Mouse (Mus musculus) CH12.LX (cell line): ENCODE data around the gene Snrpd2. TPM values are rescaled to one million over a fixed set of nuclear protein-coding genes. Genes with fewer than 3 reads are reported as not detected.

Experiments used
- DNase-seq: peaks from one replicate; pipeline ENCODE4 v3.0.0-alpha.2; 2013; ENCODE audit errors: extremely low read depth
- H3K27ac ChIP-seq: 2 replicates; pipeline ENCODE4 v1.5.1; 2012; ENCODE audit warnings: low read depth, mild to moderate bottlenecking, control low read depth, moderate library complexity; ENCODE audit not compliant: insufficient read depth
- H3K27me3 ChIP-seq: replicated peaks from 2 replicates; pipeline ENCODE3; 2012; ENCODE audit warnings: inconsistent platforms
- H3K36me3 ChIP-seq, 2 experiments: replicated peaks in 1 of 2; 2 replicates each; pipeline versions ENCODE3 to v1.6.1; 2012; ENCODE audit warnings: inconsistent platforms in 1 of 2, low read length in 1 of 2, mild to moderate bottlenecking in 1 of 2, mixed read lengths in 1 of 2, moderate library complexity in 1 of 2; ENCODE audit not compliant: control insufficient read depth in 1 of 2, insufficient read depth in 1 of 2
- H3K4me1 ChIP-seq, 2 experiments: 2 replicates each; pipeline ENCODE4 v1.6.1; 2012; ENCODE audit warnings: inconsistent platforms in 1 of 2, moderate library complexity in 1 of 2; ENCODE audit not compliant: insufficient read depth in 2 of 2, control insufficient read depth in 1 of 2
- H3K4me2 ChIP-seq: 2 replicates; pipeline ENCODE4 v1.6.1; 2012; ENCODE audit warnings: low read depth, mild to moderate bottlenecking, control low read depth; ENCODE audit not compliant: poor library complexity, insufficient read depth, severe bottlenecking
- H3K4me3 ChIP-seq, 3 experiments: fragments of 150-350 bp in 1 of 3; sonication (generic) in 1 of 3; replicated peaks in 1 of 3; 2 replicates each; pipeline versions ENCODE3 to v1.5.1; 2011 to 2012; ENCODE audit warnings: low read depth in 2 of 3, low read length in 2 of 3, mild to moderate bottlenecking in 2 of 3, moderate library complexity in 2 of 3, control low read depth in 1 of 3, improper control_type of control experiment in 1 of 3, inconsistent platforms in 1 of 3, mixed read lengths in 1 of 3; ENCODE audit not compliant: poor library complexity in 1 of 3
- H3K79me2 ChIP-seq: replicated peaks from 2 replicates; pipeline ENCODE4 v1.6.1; 2012; ENCODE audit warnings: mild to moderate bottlenecking, moderate library complexity; ENCODE audit not compliant: control insufficient read depth, poor library complexity, insufficient read depth, severe bottlenecking; ENCODE audit errors: extremely low read depth
- H3K9ac ChIP-seq: 2 replicates; pipeline ENCODE4 v1.6.1; 2012; ENCODE audit warnings: low read depth, mild to moderate bottlenecking, control low read depth, moderate library complexity; ENCODE audit not compliant: insufficient read depth
- H3K9me3 ChIP-seq: replicated peaks from 2 replicates; pipeline ENCODE3; 2012; ENCODE audit warnings: low read length, inconsistent platforms, mixed read lengths
- BHLHE40 ChIP-seq: IDR thresholded peaks from 2 replicates; pipeline ENCODE4 v1.6.1; 2011; ENCODE audit warnings: mild to moderate bottlenecking, low read depth, low read length, improper control_type of control experiment
- CHD1 ChIP-seq: IDR thresholded peaks from 2 replicates; pipeline ENCODE4 v1.6.1; 2012; ENCODE audit warnings: low read depth, low read length, improper control_type of control experiment, inconsistent platforms
- CHD2 ChIP-seq: IDR thresholded peaks from 2 replicates; pipeline ENCODE4 v1.6.1; 2011; ENCODE audit warnings: low read length, improper control_type of control experiment
- CTCF ChIP-seq, 2 experiments: IDR thresholded peaks in 1 of 2; conservative IDR thresholded peaks in 1 of 2; 2 replicates each; pipeline ENCODE4 v1.5.1; 2011 to 2012; ENCODE audit warnings: low read depth in 2 of 2, low read length in 2 of 2, improper control_type of control experiment in 1 of 2, inconsistent platforms in 1 of 2, mild to moderate bottlenecking in 1 of 2, moderate library complexity in 1 of 2
- ELF1 ChIP-seq: IDR thresholded peaks from 2 replicates; pipeline ENCODE4 v1.6.1; 2014; ENCODE audit warnings: low read depth, mild to moderate bottlenecking, inconsistent platforms, low read length, improper control_type of control experiment
- EP300 ChIP-seq: IDR thresholded peaks from 2 replicates; pipeline ENCODE4 v1.6.1; 2011; ENCODE audit warnings: low read length, improper control_type of control experiment
- ETS1 ChIP-seq: conservative IDR thresholded peaks from 2 replicates; pipeline ENCODE4 v1.6.1; 2012; ENCODE audit warnings: low read depth, mild to moderate bottlenecking, inconsistent platforms, low read length, improper control_type of control experiment, moderate library complexity
- GABPA ChIP-seq: IDR thresholded peaks from 2 replicates; pipeline ENCODE4 v1.6.1; 2012; ENCODE audit warnings: low read depth, low read length, improper control_type of control experiment, inconsistent platforms; ENCODE audit not compliant: insufficient replicate concordance
- IRF4 ChIP-seq: IDR thresholded peaks from 2 replicates; pipeline ENCODE4 v1.6.1; 2014; ENCODE audit warnings: low read depth, mild to moderate bottlenecking, inconsistent platforms, low read length, improper control_type of control experiment
- JUN ChIP-seq: IDR thresholded peaks from 2 replicates; pipeline ENCODE4 v1.6.1; 2011; ENCODE audit warnings: low read depth, mild to moderate bottlenecking, low read length, improper control_type of control experiment, moderate library complexity; ENCODE audit not compliant: insufficient read depth
- MAFK ChIP-seq: IDR thresholded peaks from 2 replicates; pipeline ENCODE4 v1.6.1; 2011; ENCODE audit warnings: low read length, improper control_type of control experiment; ENCODE audit not compliant: insufficient replicate concordance
- MAZ ChIP-seq: IDR thresholded peaks from 2 replicates; pipeline ENCODE4 v1.6.1; 2012; ENCODE audit warnings: low read depth, mild to moderate bottlenecking, inconsistent platforms, low read length, improper control_type of control experiment, moderate library complexity
- MEF2A ChIP-seq: IDR thresholded peaks from 2 replicates; pipeline ENCODE4 v1.6.1; 2014; ENCODE audit warnings: low read depth, mild to moderate bottlenecking, inconsistent platforms, low read length, improper control_type of control experiment, borderline replicate concordance
- MYC ChIP-seq: IDR thresholded peaks from 2 replicates; pipeline ENCODE4 v1.6.1; 2011; ENCODE audit warnings: low read depth, mild to moderate bottlenecking, improper control_type of control experiment, low read length
- PAX5 ChIP-seq: IDR thresholded peaks from 2 replicates; pipeline ENCODE4 v1.6.1; 2012; ENCODE audit warnings: low read length, inconsistent platforms, mixed read lengths
- POLR2A ChIP-seq: IDR thresholded peaks from 2 replicates; pipeline ENCODE4 v1.6.1; 2011; ENCODE audit warnings: low read depth, mild to moderate bottlenecking, improper control_type of control experiment, low read length
- POLR2AphosphoS2 ChIP-seq: IDR thresholded peaks from 2 replicates; pipeline ENCODE4 v1.6.1; 2011; ENCODE audit warnings: low read depth, low read length, improper control_type of control experiment
- RAD21 ChIP-seq: IDR thresholded peaks from 2 replicates; pipeline ENCODE4 v1.6.1; 2011; ENCODE audit warnings: low read depth, mild to moderate bottlenecking, low read length, improper control_type of control experiment, moderate library complexity
- RCOR1 ChIP-seq: conservative IDR thresholded peaks from 2 replicates; pipeline ENCODE4 v1.6.1; 2012; ENCODE audit warnings: low read depth, mild to moderate bottlenecking, inconsistent platforms, low read length, improper control_type of control experiment
- SIN3A ChIP-seq: IDR thresholded peaks from 2 replicates; pipeline ENCODE4 v1.6.1; 2012; ENCODE audit warnings: low read length, improper control_type of control experiment, inconsistent platforms
- SMC3 ChIP-seq: IDR thresholded peaks from 2 replicates; pipeline ENCODE4 v1.6.1; 2011; ENCODE audit warnings: low read depth, low read length, improper control_type of control experiment
- TBP ChIP-seq: conservative IDR thresholded peaks from 2 replicates; pipeline ENCODE4 v1.6.1; 2011; ENCODE audit warnings: low read depth, low read length, improper control_type of control experiment
- TCF12 ChIP-seq: IDR thresholded peaks from 2 replicates; pipeline ENCODE4 v1.6.1; 2014; ENCODE audit warnings: low read depth, mild to moderate bottlenecking, inconsistent platforms, low read length, improper control_type of control experiment
- UBTF ChIP-seq: IDR thresholded peaks from 2 replicates; pipeline ENCODE4 v1.6.1; 2012; ENCODE audit warnings: low read depth, mild to moderate bottlenecking, inconsistent platforms, low read length, improper control_type of control experiment, moderate library complexity
- USF1 ChIP-seq: IDR thresholded peaks from 2 replicates; pipeline ENCODE4 v1.6.1; 2014; ENCODE audit warnings: low read depth, mild to moderate bottlenecking, inconsistent platforms, low read length, improper control_type of control experiment
- USF2 ChIP-seq: conservative IDR thresholded peaks from 2 replicates; pipeline ENCODE4 v1.6.1; 2011; ENCODE audit warnings: low read depth, low read length, improper control_type of control experiment
- ZC3H11A ChIP-seq: IDR thresholded peaks from 2 replicates; pipeline ENCODE4 v1.6.1; 2012; ENCODE audit warnings: low read depth, mild to moderate bottlenecking, inconsistent platforms, low read length, improper control_type of control experiment
- ZKSCAN1 ChIP-seq: IDR thresholded peaks from 2 replicates; pipeline ENCODE4 v1.6.1; 2012; ENCODE audit warnings: low read depth, inconsistent platforms, low read length, improper control_type of control experiment, borderline replicate concordance
- ZMIZ1 ChIP-seq: IDR thresholded peaks from 2 replicates; pipeline ENCODE4 v1.6.1; 2012; ENCODE audit warnings: low read depth, mild to moderate bottlenecking, inconsistent platforms, low read length, improper control_type of control experiment
- ZNF384 ChIP-seq: IDR thresholded peaks from 2 replicates; pipeline ENCODE4 v1.6.1; 2012; ENCODE audit warnings: low read depth, low read length, improper control_type of control experiment, inconsistent platforms
- dilution Hi-C: fragments of 300-500 bp; cut with MboI; formaldehyde crosslinking; loops from 2 replicates; pipeline ENCODE4 v1.14.3; 2020; ENCODE audit warnings: low sequenced_read_pairs; ENCODE audit not compliant: extremely low pct_unique_long_range_greater_than_20kb, extremely low pct_ligation_motif_present
- in situ Hi-C: fragments of 300-500 bp; cut with MboI; formaldehyde crosslinking; loops from 3 replicates; pipeline ENCODE4 v1.14.3; 2019; ENCODE audit warnings: low sequenced_read_pairs, low pct_ligation_motif_present, low pct_unique_long_range_greater_than_20kb, mixed read lengths
- polyA plus RNA-seq: library from polyadenylated mRNA; unstranded; fragments of >175 nt; gene quantifications from 2 replicates; pipeline ENCODE4 v1.2.1, GENCODE M21; 2012; ENCODE audit warnings: low read depth; ENCODE audit not compliant: insufficient read length
- total RNA-seq, 2 experiments: library from RNA; depleted of rRNA; stranded (reverse); fragments of 300-350 nt in 1 of 2; fragments of >200 nt in 1 of 2; gene quantifications; 2 replicates each; pipeline ENCODE4 v1.2.3; 2012 to 2014

Gene Snrpd2
- total and polyA plus RNA-seq, 3 experiments = 177 to 348 (median 213) TPM

DNA sequence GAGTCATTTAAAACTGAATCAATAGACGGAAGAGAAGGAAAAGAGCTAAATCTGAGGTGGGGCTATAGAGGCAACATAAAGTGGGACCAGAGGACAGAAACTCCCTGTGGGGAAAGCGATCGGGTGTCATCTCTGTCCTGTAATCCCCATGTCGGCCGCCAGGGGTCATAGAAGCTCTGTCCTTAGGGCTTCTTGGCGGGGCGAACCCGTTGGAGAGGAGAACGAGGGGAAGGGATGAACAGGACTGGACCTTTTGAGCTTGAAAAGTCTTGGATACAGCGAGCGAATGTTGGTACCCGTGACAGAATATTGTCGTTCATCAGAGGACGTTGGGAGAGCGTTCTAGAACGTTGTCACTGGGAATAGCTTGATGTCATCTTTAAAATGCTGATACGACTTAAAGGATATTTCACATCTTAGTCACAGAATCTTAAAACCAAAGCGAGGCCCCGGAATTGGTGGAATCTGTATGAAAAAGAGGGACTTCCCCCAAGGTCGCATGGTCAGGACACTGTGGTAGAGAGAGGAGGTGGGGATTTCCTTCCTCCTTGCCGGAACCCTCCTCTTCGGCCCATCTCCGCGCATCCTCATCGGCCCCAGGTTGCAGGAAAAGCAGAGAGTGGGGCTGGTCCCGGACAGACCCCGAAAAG lies 29.0 kb downstream of the Snrpd2 start:
- Histone ChIP-seq H3K36me3 (peaks cover 3 to 12% of the 10 kb centered on the region in 2 experiments), H3K9ac (no peak overlapping the region), H3K4me2 (peak overlapping the region; percentile 76; the same call in 1 of the 2 replicates), H3K4me3 (peak overlapping the region; percentile 5 to 38 (median 17)), H3K9me3 (no peaks in the 10 kb centered on the region)
- in situ Hi-C loops = no loop called here
- DNase-seq = peak; percentile 90
- TF ChIP-seq EP300 = peak; percentile 32; the same call in 1 of the 2 replicates
- TF ChIP-seq CTCF (conservative IDR thresholded peaks at IDR 0.05 in 1 of 2, IDR thresholded peaks at IDR 0.05 in 1 of 2; ENCODE audit: low read depth in 2 of 2, low read length in 2 of 2) = peak; percentile 68 to 95
- no peak for TF ChIP-seq MAZ
- TF ChIP-seq PAX5 = no peak
- TF ChIP-seq SMC3 = peak; percentile 89
- no peak for TF ChIP-seq ZMIZ1
- TF ChIP-seq CHD2 = no peak
- TF ChIP-seq GABPA = no peak
- no peak for TF ChIP-seq ZKSCAN1
- peak; percentile 80 for TF ChIP-seq MYC
- 0 out of 2 replicates have a peak, but pooled peaks have one; percentile 12 for TF ChIP-seq ZC3H11A
- peak; percentile 52; the same call in 1 of the 2 replicates for TF ChIP-seq MAFK
- TF ChIP-seq ELF1 = no peak
- no peak for TF ChIP-seq RCOR1
- no peak for TF ChIP-seq MEF2A
- 0 out of 2 replicates have a peak, but pooled peaks have one; percentile 3 for TF ChIP-seq BHLHE40
- peak; percentile 92 for TF ChIP-seq RAD21
- no peak for TF ChIP-seq USF1
- TF ChIP-seq USF2 = no peak
- TF ChIP-seq CHD1 = no peak
- no peak for TF ChIP-seq JUN
- no peak for TF ChIP-seq IRF4
- TF ChIP-seq TCF12 = no peak; the same call in 1 of the 2 replicates
- no peak; the same call in 1 of the 2 replicates for TF ChIP-seq ETS1
- TF ChIP-seq SIN3A = peak; percentile 25; the same call in 1 of the 2 replicates
- no peak for TF ChIP-seq UBTF
- TF ChIP-seq TBP = no peak
- peak; percentile 45; the same call in 1 of the 2 replicates for TF ChIP-seq POLR2A
- TF ChIP-seq POLR2AphosphoS2 = no peak
- no peak for TF ChIP-seq ZNF384
- TF ChIP-seq, all 38 proteins: peak for 10
- dilution Hi-C loops = no loop called here
- peaks cover 21% of the 10 kb centered on the region for H3K27me3 ChIP-seq
- H3K79me2 ChIP-seq = no peaks in the 10 kb centered on the region
- H3K4me1 ChIP-seq = peaks cover 13 to 43% of the 10 kb centered on the region in 2 experiments
- peak overlapping the region; percentile 81 for H3K27ac ChIP-seq
